Mouse (Mus musculus) adrenal gland, adult 18-20 months (tissue): ENCODE measurements around the gene Gucy2c. TPM values are rescaled to one million over a fixed set of nuclear protein-coding genes. Genes with fewer than 3 reads are reported as not detected.

Experiments used
- DNase-seq, 2 experiments: peaks; one replicate each; pipeline ENCODE4 v3.0.0; 2021 to 2022; ENCODE audit warnings: low spot score in 2 of 2
- microRNA-seq, 2 experiments: library from miRNA; unstranded; fragments of <30 nt; microRNA quantifications; one replicate each; pipeline ENCODE4 v1.2.0; 2021; ENCODE audit warnings: borderline number of aligned reads in 2 of 2
- total RNA-seq, 2 experiments: library from RNA; stranded (reverse); gene quantifications; 1 replicate in 1 of 2; 2 replicates in 1 of 2; pipeline ENCODE4 v1.2.3; 2021

Gucy2c gene
- total RNA-seq, 2 experiments from 2014 or later: 0.06 TPM; not detected in 1

GRCm38 (mm10) chr6:136669274-136669673 lies 112.3 kb downstream of the Gucy2c start:
- DNase-seq: no peak

- no peak for DNase-seq
These were observed 113.1 kb downstream of the Gucy2c start for GRCm38 (mm10) chr6:136668266-136668986.

GRCm38 (mm10) chr6:136662063-136662462 lies 119.5 kb downstream of the Gucy2c start:
- DNase-seq: no peak

GRCm38 (mm10) chr6:136661706-136662016 lies 119.9 kb downstream of the Gucy2c start, which contains the start of gene Plbd1:
Plbd1 (minus strand) TSS chr6:136661928.
- DNase-seq: peak; percentile 67 to 75

- no peak for DNase-seq
These were observed 120.5 kb downstream of the Gucy2c start for GRCm38 (mm10) chr6:136660831-136661705.

GRCm38 (mm10) chr6:136659226-136659625 lies 122.3 kb downstream of the Gucy2c start:
- DNase-seq: no peak

GRCm38 (mm10) chr6:136658303-136658702 lies 123.3 kb downstream of the Gucy2c start:
- DNase-seq: no peak

- no peak for DNase-seq
These were observed 125.8 kb downstream of the Gucy2c start for GRCm38 (mm10) chr6:136655786-136656185.

- no peak for DNase-seq
These were observed 127.1 kb downstream of the Gucy2c start for GRCm38 (mm10) chr6:136654470-136654869.

- no peak for DNase-seq
These were observed 128.2 kb downstream of the Gucy2c start for GRCm38 (mm10) chr6:136653331-136653730.

- no peak for DNase-seq
These were observed 130.9 kb downstream of the Gucy2c start for GRCm38 (mm10) chr6:136650664-136651063.

GRCm38 (mm10) chr6:136647455-136647861 lies 134.1 kb downstream of the Gucy2c start:
- no peak for DNase-seq

Small RNA genes lying within 50 kb of the gene (microRNA-seq; reads per million reads assigned to microRNA genes)
- 0 reads per million in 2 experiments for gene Gm44364

Other genes starting within 250 kb of the Gucy2c start
- 10 to 100 TPM; 32.2 to 75.7 TPM for gene Plbd1, start 119.8 kb downstream of the Gucy2c start, total RNA-seq
- 1 to 10 TPM; 8.6 to 8.9 TPM for gene Hist4h4, start 22.6 kb upstream of the Gucy2c start, total RNA-seq
- 100 to 1,000 TPM; 104 to 207 TPM for gene H2afj, start 26.5 kb upstream of the Gucy2c start, total RNA-seq
- 1 to 10 TPM in 1 of 2 experiments, under 1 TPM in 1; 0.45 to 1.0 TPM for gene BC049715, start 45.9 kb upstream of the Gucy2c start, total RNA-seq
- 10 to 100 TPM; 72.0 to 77.7 TPM for gene Wbp11, start 46.5 kb upstream of the Gucy2c start, total RNA-seq
- under 1 TPM; 0.23 to 0.32 TPM for gene Smco3, start 53.7 kb upstream of the Gucy2c start, total RNA-seq
- 1 to 10 TPM; 3.0 TPM for gene Art4, start 76.0 kb upstream of the Gucy2c start, total RNA-seq
- 100 to 1,000 TPM; 192 to 202 TPM for gene Mgp, start 94.1 kb upstream of the Gucy2c start, total RNA-seq
- not detected for gene Erp27, start 140.4 kb upstream of the Gucy2c start, total RNA-seq
- gene Pde6h, start 142.1 kb upstream of the Gucy2c start, total RNA-seq: not detected
- gene Arhgdib, start 160.1 kb upstream of the Gucy2c start, total RNA-seq: 10 to 100 TPM; 20.0 to 25.7 TPM